Mouse (Mus musculus): Measurements from ENCODE around the gene Myo1d.

GRCm38 (mm10) chr11:80724701-80725100 lies 55.1 kb downstream of the Myo1d start:
- TF ChIP-seq CTCF (IDR thresholded peaks at IDR 0.05; ENCODE audit: low read depth) (no peak), EP300 (IDR thresholded peaks at IDR 0.05; ENCODE audit: low read depth) (no peak)

Data from liver, embryonic 14.5 days (tissue).